In the genomic region with DNA sequence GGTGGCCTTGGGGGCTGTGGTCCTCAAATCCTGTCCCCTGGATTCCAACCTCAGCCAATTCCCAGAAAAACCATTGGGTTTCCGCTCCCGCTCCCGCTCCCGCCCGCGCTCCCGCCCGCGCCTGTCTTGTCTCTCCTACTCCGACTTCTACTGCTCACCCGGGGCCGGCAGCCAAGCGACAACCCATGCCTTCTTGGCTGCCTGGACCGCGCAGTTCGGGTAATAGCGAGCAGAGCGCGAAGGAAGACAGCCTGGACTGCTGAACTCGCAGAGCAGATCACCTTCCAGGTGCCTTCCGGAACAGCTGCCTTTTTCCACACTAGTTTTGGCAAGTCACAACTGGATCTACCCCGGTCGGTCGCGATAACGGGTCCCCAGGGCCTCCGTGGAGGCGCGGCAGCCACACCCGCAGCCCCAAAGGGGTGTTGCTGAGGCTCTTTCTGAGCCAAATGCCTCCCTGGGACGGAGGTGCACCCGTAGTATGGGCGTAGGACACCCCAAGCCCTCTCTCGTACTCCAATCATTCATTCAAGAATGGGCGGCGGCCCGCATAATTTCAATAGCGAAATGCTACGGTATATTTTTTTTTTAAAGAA, we compare ENCODE assay signal across 8 mouse cellular contexts. TPM values are rescaled to one million over a fixed set of nuclear protein-coding genes. Genes with fewer than 3 reads are reported as not detected.
DNase-seq lines count a peak whose midpoint lies in the region; ATAC-seq lines count a peak whose summit lies in the region.

No protein-coding gene starts in this region.

- H3K9me3 ChIP-seq in megakaryocyte, embryonic 14.5 days = no peaks in the 10 kb centered on the region
- H3K9me3 ChIP-seq in hindbrain, embryonic 16.5 days (ENCODE audit: control insufficient read depth, low read length) = no peaks in the 10 kb centered on the region

- ATAC-seq in megakaryocyte, adult 5-6 weeks (ENCODE audit: poor library complexity, severe bottlenecking) = no peak
- no peak for ATAC-seq in hindbrain, embryonic 16.5 days

- H3K4me3 ChIP-seq in megakaryocyte, embryonic 14.5 days (replicated peaks) = peak overlapping the region; percentile 59
- H3K4me3 ChIP-seq in hindbrain, embryonic 16.5 days (ENCODE audit: low read length) = 0 out of 2 replicates have a peak overlapping the region, but pooled peaks have one; percentile 12

- 2% methylated on average over 39 of the region's 39 CpGs for WGBS in hindbrain, embryonic 16.5 days

- H3K27me3 ChIP-seq in megakaryocyte, embryonic 14.5 days (replicated peaks) = peaks cover 99% of the 10 kb centered on the region
- peaks cover 81% of the 10 kb centered on the region for H3K27me3 ChIP-seq in hindbrain, embryonic 16.5 days (replicated peaks; ENCODE audit: control insufficient read depth, insufficient read depth, low read length)

- H3K36me3 ChIP-seq in megakaryocyte, embryonic 14.5 days (replicated peaks; ENCODE audit: low read length) = no peaks in the 10 kb centered on the region
- H3K36me3 ChIP-seq in hindbrain, embryonic 16.5 days (ENCODE audit: control insufficient read depth, insufficient read depth, low read length) = no peaks in the 10 kb centered on the region

- no peak overlapping the region for H3K9ac ChIP-seq in hindbrain, embryonic 16.5 days (ENCODE audit: low read depth, low read length)

- no peak overlapping the region for H3K27ac ChIP-seq in hindbrain, embryonic 16.5 days (ENCODE audit: low read depth, low read length)

- DNase-seq in adrenal gland, adult 2 months = peak; percentile 47
- no peak for DNase-seq in adrenal gland, postnatal 4 days (ENCODE audit: low spot score in 2 of 2)
- DNase-seq in lung, postnatal 36 days = peak; percentile 8
- no peak for DNase-seq in spleen, postnatal 4 days (ENCODE audit: low spot score in 2 of 2)
- DNase-seq in urinary bladder, adult 2 months (ENCODE audit: low spot score) = no peak

- peaks cover 31% of the 10 kb centered on the region for H3K4me1 ChIP-seq in megakaryocyte, embryonic 14.5 days
- H3K4me1 ChIP-seq in hindbrain, embryonic 16.5 days (ENCODE audit: control insufficient read depth, insufficient read depth, low read depth, low read length) = peaks cover 19% of the 10 kb centered on the region

- H3K4me2 ChIP-seq in hindbrain, embryonic 16.5 days (ENCODE audit: low read length) = peak overlapping the region; percentile 10; the same call in 1 of the 2 replicates

RNA-seq across cellular contexts. Expression of a gene that starts 3.0 kb away (rescaled TPM):
- under 1 TPM in 1 of 2 experiments, not detected in 1; 0.21 TPM for total RNA-seq in adrenal gland, adult 2 months (2021)
- polyA plus RNA-seq in adrenal gland, adult 2 months (2012; rRNA removed) = 0.17 and 0.25 TPM in 2 replicates
- under 1 TPM; 0.31 to 0.53 TPM for total RNA-seq in adrenal gland, postnatal 4 days (2021)
- not detected in 2 replicates for polyA plus RNA-seq in megakaryocyte, embryonic 14.5 days (2012; ENCODE audit: insufficient read depth, low replicate concordance)
- not detected in 2 replicates for total RNA-seq in megakaryocyte, adult 5-6 weeks (2015)
- total RNA-seq in megakaryocyte, adult 5-6 weeks (2017) = not detected in 2 replicates
- not detected in 2 replicates for polyA plus RNA-seq in hindbrain, embryonic 16.5 days (2015; fragmentation: Nextera tagmentation; extraction: Ambion mirVana)
- polyA plus RNA-seq in urinary bladder, adult 2 months (2012; rRNA removed) = 0.27 and 0.36 TPM in 2 replicates

RNA-seq across cellular contexts. Expression of a gene that starts 23.2 kb away (rescaled TPM):
- total RNA-seq in adrenal gland, adult 2 months (2021) = under 1 TPM in 1 of 2 experiments, not detected in 1; 0.10 TPM
- 0.03 and 0.07 TPM in 2 replicates for polyA plus RNA-seq in adrenal gland, adult 2 months (2012; rRNA removed)
- total RNA-seq in adrenal gland, postnatal 4 days (2021) = under 1 TPM in 1 of 2 experiments, not detected in 1; 0.17 TPM
- not detected in 2 replicates for polyA plus RNA-seq in megakaryocyte, embryonic 14.5 days (2012; ENCODE audit: insufficient read depth, low replicate concordance)
- 0.04 TPM in 1 of 2 replicates, not detected in the other for total RNA-seq in megakaryocyte, adult 5-6 weeks (2015)
- total RNA-seq in megakaryocyte, adult 5-6 weeks (2017) = not detected in 2 replicates
- 0.19 and 0.32 TPM in 2 replicates for polyA plus RNA-seq in hindbrain, embryonic 16.5 days (2015; fragmentation: Nextera tagmentation; extraction: Ambion mirVana)
- 0.39 and 0.41 TPM in 2 replicates for polyA plus RNA-seq in urinary bladder, adult 2 months (2012; rRNA removed)

Comparison
In these comparisons a context has a peak if more than half of its experiments do, and no peak if none do; other contexts are left out.
1. DNase-seq: peak in adrenal gland, adult 2 months (single experiment) and lung, postnatal 36 days (single experiment); none in adrenal gland, postnatal 4 days (0 of 2), spleen, postnatal 4 days (0 of 2) and urinary bladder, adult 2 months (single experiment).